In the genomic region with DNA sequence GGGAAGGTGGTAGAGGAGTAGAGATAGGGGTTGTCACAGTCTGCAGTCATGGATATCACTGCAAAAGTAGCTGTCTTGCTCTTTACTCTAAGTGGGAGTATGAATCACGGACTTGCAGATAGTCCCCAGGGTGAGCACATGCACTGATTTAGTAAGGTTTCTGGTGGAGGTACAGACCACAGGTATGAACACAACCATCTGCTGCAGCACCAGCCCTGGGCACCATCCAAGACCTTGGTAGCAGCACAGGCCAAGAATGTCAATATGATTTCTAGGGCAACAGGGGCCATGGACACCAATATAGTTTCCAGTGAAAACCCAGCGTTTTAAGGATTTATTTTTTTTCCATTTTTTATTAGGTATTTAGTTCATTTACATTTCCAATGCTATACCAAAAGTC, we compare ENCODE assay signal across 15 mouse cellular contexts.
"Had no signal": no experiment of that assay in that cellular context is flagged by ENCODE, and none has a peak within 500 bp of the region (broad histone marks: within the 10 kb centered on the region; RNA-seq: fewer than 3 reads in every experiment).

No protein-coding gene starts in this region.

- H3K4me3 ChIP-seq: limb, embryonic 12.5 days; myocyte; neural tube, embryonic 15.5 days; stomach, embryonic 15.5 days had no signal

- H3K4me1 ChIP-seq: limb, embryonic 12.5 days; neural tube, embryonic 15.5 days; stomach, embryonic 15.5 days had no signal

- H3K27me3 ChIP-seq: limb, embryonic 12.5 days; neural tube, embryonic 15.5 days; stomach, embryonic 15.5 days had no signal

- DNase-seq: kidney, adult 8-10 months; kidney, postnatal 25 days; layer of hippocampus, postnatal 36 days; lung, adult 18-20 months; lung, postnatal 36 days; midbrain, embryonic 14.5 days; right cerebral cortex, adult 18-20 months; right cerebral cortex, postnatal 4 days; spleen, adult 18-20 months; thymus, postnatal 36 days had no signal

- H3K27ac ChIP-seq: limb, embryonic 12.5 days; liver, embryonic 14.5 days; neural tube, embryonic 15.5 days; stomach, embryonic 15.5 days had no signal
